Mouse (Mus musculus): ENCODE results near the gene Mvp. TPM values are rescaled to one million over a fixed set of nuclear protein-coding genes. Genes with fewer than 3 reads are reported as not detected.
A peak's percentile ranks its signal among the peaks of the same experiment; 100 is the strongest.

Gene Mvp
- polyA plus RNA-seq, 1 experiment from 2014 or later = 6.8 TPM

DNA sequence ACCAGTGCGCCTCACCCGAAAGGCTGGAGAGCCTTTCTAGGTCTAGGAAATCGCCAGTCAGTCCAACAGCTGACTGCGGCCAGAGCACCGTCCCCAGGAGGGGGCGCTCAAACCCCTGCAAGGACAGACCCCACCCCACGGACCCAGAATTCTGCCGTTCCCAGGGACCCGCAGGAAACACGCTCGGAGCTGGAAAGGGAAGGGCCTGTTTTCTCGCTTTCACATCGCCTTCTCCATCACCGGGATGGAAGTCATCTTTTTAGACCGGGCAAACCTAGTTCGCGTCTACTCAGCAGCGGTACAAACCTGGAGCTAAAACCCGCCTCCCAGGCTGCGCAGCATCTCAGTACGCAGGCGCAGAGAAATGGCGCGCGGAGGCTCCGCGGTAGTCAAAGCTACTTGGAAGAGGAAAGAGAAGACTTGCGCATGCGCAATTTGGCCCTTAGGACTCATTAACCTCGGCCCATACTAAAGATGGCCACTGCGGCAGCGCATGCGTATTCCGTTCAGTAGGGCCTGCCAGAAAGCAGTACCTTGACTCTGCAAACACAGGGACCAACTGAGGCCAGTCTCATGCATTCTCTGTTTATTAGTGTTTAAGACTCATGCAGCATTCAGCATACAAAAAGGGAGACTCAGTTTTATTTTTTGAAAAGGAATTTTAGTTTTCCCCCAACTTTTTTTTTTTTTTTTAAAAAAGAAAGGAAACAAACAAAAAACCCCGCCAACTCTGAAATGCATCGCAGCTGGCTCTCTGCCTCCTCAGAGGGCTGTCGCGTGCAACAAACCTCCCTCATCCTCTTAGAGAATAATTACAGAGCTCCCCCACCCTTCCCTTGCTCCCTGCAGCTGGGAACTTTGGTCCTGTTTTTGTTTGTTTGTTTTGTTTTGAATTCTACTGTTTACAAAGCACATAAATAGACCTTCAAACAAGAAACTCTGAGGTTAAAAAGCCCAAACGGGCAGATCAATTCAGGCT is 2.8 kb upstream of the Mvp start, which contains the start of gene Pagr1a:
Gene Pagr1a, minus strand, starts transcription at position 382 of the 979 bp plus-strand sequence.
- H3K4me3 ChIP-seq = peak within 1 kb of the TSS; percentile 62
- peak within 1 kb of the TSS; percentile 82 for H3K9ac ChIP-seq
- peaks cover 68% of the 10 kb centered on the region for H3K4me1 ChIP-seq
- no peaks in the 10 kb centered on the region for H3K27me3 ChIP-seq
- WGBS = 4% methylated on average over 39 of the region's 39 CpGs
- peak within 1 kb of the TSS; percentile 85 for H3K27ac ChIP-seq
- H3K36me3 ChIP-seq = peaks cover 37% of the 10 kb centered on the region
- H3K4me2 ChIP-seq (replicated peaks) = peak within 1 kb of the TSS; percentile 87
- no peaks in the 10 kb centered on the region for H3K9me3 ChIP-seq (replicated peaks)
- ATAC-seq (ENCODE audit: low FRiP score) = peak; percentile 85

DNA sequence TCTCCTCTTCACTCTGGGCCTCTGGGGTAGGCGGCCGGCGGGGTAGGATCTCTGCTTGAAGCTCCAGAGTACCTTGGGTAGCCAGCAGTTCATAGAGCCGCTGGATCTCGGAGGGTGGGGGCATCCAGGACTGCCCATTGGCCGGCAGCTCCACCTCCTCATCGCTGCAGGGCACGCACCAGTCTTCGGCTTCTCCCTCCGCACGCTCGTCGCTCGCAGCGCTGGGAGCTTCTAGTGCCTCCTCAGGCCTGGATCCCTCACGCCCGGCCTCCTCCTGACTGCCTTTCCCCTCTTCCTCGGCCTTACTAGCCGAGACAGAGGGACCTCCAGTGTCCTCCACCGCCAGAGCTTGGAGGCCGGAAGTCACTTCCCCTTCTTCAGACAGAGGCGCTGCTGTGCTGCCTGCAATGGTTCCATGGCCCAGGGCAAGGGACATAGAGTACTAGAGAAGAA is 2.1 kb upstream of the Mvp start:
- H3K27me3 ChIP-seq = no peaks in the 10 kb centered on the region
- under 1% methylated on average over 22 of the region's 22 CpGs for WGBS
- H3K4me3 ChIP-seq = peak overlapping the region; percentile 62
- peak overlapping the region; percentile 87 for H3K4me2 ChIP-seq (replicated peaks)
- peak overlapping the region; percentile 82 for H3K9ac ChIP-seq
- peak overlapping the region; percentile 85 for H3K27ac ChIP-seq
- H3K9me3 ChIP-seq (replicated peaks) = no peaks in the 10 kb centered on the region
- peaks cover 38% of the 10 kb centered on the region for H3K36me3 ChIP-seq
- ATAC-seq (ENCODE audit: low FRiP score) = peak; percentile 61
- H3K4me1 ChIP-seq = peaks cover 61% of the 10 kb centered on the region

DNA sequence TGATC is 1.9 kb upstream of the Mvp start, which contains the start of gene Pagr1b:
Gene Pagr1b, minus strand, starts transcription at position 4 of the 5 bp plus-strand sequence.
- Histone ChIP-seq H3K9ac (peak within 1 kb of the TSS; percentile 82), H3K27ac (peak within 1 kb of the TSS; percentile 85), H3K27me3 (no peaks in the 10 kb centered on the region), H3K4me1 (peaks cover 59% of the 10 kb centered on the region), H3K9me3 (replicated peaks) (no peaks in the 10 kb centered on the region), H3K4me3 (peak within 1 kb of the TSS; percentile 62), H3K36me3 (peaks cover 38% of the 10 kb centered on the region), H3K4me2 (replicated peaks) (peak within 1 kb of the TSS; percentile 87)
- ATAC-seq (ENCODE audit: low FRiP score) = no peak

DNA sequence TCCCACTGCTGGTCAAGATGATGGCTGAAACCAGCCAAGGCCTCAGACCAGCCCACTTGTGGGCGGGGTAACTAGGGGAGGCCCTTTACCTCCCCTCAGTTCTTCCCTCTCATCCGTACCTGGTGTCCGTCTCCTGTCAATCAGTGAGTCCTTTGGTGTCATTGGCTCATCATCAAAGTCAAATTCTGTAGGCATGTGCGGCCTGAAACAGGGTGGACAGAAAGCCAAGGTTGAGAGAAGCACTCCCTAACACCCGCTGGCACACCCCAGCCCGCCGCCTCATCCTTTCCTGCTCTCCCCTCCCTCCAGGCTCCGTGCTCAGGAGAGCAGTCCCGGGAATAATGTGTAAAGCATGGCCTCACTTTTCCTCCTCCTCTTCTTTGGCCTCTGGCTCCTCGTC is 1.7 kb upstream of the Mvp start:
- Histone ChIP-seq H3K9ac (peak overlapping the region; percentile 82), H3K4me2 (replicated peaks) (peak overlapping the region; percentile 87), H3K36me3 (peaks cover 38% of the 10 kb centered on the region), H3K4me1 (peaks cover 56% of the 10 kb centered on the region), H3K9me3 (replicated peaks) (no peaks in the 10 kb centered on the region), H3K4me3 (peak overlapping the region; percentile 62), H3K27ac (peak overlapping the region; percentile 85), H3K27me3 (no peaks in the 10 kb centered on the region)
- peak; percentile 7; the same call in 1 of the 2 replicates for ATAC-seq (ENCODE audit: low FRiP score)
- 2% methylated on average over 10 of the region's 10 CpGs for WGBS

DNA sequence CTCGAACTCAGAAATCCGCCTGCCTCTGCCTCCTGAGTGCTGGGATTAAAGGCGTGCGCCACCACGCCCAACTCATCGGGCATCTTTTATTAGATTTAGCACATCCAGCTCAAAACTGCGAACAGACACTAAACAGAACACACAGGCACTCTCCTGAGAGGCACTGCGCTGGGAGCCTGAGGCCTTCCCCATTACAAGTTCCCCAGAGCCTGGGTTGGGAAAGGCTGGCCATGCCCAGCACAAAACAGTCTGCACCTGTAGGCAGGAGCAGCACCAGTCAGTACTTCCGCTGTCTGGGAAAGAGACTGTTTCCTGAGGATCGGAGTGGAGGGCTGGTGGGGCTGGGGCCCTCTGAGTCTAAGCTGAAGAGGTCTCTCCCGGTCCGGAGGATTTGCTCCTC is 572 bp upstream of the Mvp start:
- no peaks in the 10 kb centered on the region for H3K27me3 ChIP-seq
- no peak overlapping the region for H3K27ac ChIP-seq
- H3K9ac ChIP-seq = peak overlapping the region; percentile 43; the same call in 1 of the 2 replicates
- peak overlapping the region; percentile 87 for H3K4me2 ChIP-seq (replicated peaks)
- H3K4me3 ChIP-seq = no peak overlapping the region
- ATAC-seq (ENCODE audit: low FRiP score) = no peak
- WGBS = 96% methylated on average over 12 of the region's 12 CpGs
- H3K36me3 ChIP-seq = peaks cover 38% of the 10 kb centered on the region
- peaks cover 46% of the 10 kb centered on the region for H3K4me1 ChIP-seq
- no peaks in the 10 kb centered on the region for H3K9me3 ChIP-seq (replicated peaks)

DNA sequence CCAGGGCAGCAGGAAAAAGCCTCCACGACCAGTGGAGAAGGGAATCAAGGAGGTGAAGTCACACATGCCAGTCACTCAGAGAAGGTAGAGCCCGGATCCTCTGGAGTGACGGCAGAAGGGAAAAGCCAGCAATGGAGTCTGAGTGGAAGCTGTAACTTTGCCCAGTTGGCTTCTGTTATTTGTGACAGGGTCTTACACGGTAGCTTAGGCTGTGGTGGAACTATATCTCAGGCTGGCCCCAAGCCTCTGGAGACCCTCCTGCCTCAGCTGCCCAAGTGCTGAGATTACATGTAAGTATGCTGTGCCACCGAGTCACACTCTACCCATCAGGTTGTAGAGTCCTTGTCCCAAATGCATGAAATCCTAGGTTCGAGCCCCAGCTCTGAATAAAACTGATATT is 1.0 kb downstream of the Mvp start:
- no peaks in the 10 kb centered on the region for H3K27me3 ChIP-seq
- no peak overlapping the region for H3K9ac ChIP-seq
- no peak overlapping the region for H3K4me2 ChIP-seq (replicated peaks)
- H3K9me3 ChIP-seq (replicated peaks) = no peaks in the 10 kb centered on the region
- WGBS = 91% methylated on average over 6 of the region's 6 CpGs
- peaks cover 36% of the 10 kb centered on the region for H3K4me1 ChIP-seq
- ATAC-seq (ENCODE audit: low FRiP score) = no peak
- no peak overlapping the region for H3K27ac ChIP-seq
- no peak overlapping the region for H3K4me3 ChIP-seq
- peaks cover 38% of the 10 kb centered on the region for H3K36me3 ChIP-seq

DNA sequence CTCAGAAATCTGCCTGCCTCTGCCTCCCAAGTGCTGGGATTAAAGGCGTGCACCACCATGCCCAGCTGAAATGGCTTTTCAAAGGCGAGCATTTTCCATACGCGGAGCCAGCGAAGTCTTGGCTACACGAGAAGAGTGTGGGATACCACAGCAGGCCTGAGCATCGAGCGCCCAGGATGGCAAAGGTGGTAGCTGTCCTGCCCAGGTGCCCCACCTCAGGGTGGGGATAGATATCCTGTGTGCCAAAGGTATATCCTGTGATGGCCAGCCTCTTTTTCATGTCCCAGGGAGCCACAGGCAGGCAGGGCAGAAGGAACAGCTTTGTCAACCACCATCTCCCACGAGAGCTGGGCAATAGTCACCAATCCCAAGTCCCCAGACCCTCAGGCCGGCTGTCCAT is 1.6 kb downstream of the Mvp start:
- H3K36me3 ChIP-seq = peaks cover 38% of the 10 kb centered on the region
- no peak for ATAC-seq (ENCODE audit: low FRiP score)
- no peak overlapping the region for H3K27ac ChIP-seq
- no peak overlapping the region for H3K4me2 ChIP-seq (replicated peaks)
- H3K4me1 ChIP-seq = peaks cover 33% of the 10 kb centered on the region
- 93% methylated on average over 10 of the region's 10 CpGs for WGBS
- no peak overlapping the region for H3K4me3 ChIP-seq
- H3K27me3 ChIP-seq = no peaks in the 10 kb centered on the region
- H3K9ac ChIP-seq = no peak overlapping the region
- H3K9me3 ChIP-seq (replicated peaks) = no peaks in the 10 kb centered on the region

DNA sequence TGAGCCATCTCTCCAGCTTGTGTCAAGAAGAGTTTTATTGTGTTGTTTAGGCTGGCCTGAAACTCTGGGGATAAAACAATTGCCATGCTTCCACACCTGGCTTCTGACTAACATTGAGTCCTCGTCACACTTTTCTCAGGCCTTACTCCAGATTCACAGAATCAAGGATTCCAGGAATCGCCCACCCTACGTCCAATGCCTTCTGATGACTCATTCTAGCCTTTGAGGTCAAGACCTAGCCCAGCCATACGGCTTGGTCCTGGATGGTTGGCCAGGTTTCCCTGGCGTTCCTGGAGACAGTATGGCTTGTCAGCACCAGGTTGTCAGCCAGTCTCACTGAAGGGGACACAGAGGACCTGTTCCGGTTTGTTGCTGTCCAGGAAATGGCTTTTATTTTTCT is 2.0 kb downstream of the Mvp start:
- Histone ChIP-seq H3K27me3 (no peaks in the 10 kb centered on the region), H3K4me1 (peaks cover 32% of the 10 kb centered on the region), H3K4me2 (replicated peaks) (no peak overlapping the region), H3K9ac (no peak overlapping the region), H3K9me3 (replicated peaks) (no peaks in the 10 kb centered on the region), H3K36me3 (peaks cover 38% of the 10 kb centered on the region), H3K27ac (no peak overlapping the region), H3K4me3 (no peak overlapping the region)
- 88% methylated on average over 6 of the region's 6 CpGs for WGBS
- no peak for ATAC-seq (ENCODE audit: low FRiP score)

DNA sequence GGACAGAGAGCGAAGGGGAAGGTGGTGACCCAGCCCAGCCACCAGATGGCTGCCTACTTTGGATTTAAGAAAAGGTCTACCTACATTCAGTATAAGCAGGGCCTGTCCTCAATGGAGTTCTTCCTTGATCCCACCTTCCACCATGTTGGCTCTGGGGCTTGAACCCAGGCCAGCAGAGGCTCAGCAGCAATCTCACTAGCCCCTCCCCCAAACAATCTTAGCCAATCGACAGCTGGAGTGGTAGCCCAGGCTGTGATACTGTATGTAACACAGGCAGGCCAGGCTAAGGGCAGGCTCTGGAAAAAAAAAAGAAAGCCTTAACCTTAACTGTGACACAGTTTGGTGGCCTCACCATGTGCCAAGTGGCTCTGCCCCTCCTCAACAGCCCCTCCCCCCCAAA is 2.7 kb downstream of the Mvp start:
- Histone ChIP-seq H3K27me3 (no peaks in the 10 kb centered on the region), H3K9me3 (replicated peaks) (no peaks in the 10 kb centered on the region), H3K4me3 (no peak overlapping the region), H3K9ac (no peak overlapping the region), H3K36me3 (peaks cover 38% of the 10 kb centered on the region), H3K27ac (no peak overlapping the region; the same call in 1 of the 2 replicates), H3K4me1 (peaks cover 32% of the 10 kb centered on the region), H3K4me2 (replicated peaks) (no peak overlapping the region)
- no peak for ATAC-seq (ENCODE audit: low FRiP score)
- WGBS = 75% methylated on average over 2 of the region's 2 CpGs

DNA sequence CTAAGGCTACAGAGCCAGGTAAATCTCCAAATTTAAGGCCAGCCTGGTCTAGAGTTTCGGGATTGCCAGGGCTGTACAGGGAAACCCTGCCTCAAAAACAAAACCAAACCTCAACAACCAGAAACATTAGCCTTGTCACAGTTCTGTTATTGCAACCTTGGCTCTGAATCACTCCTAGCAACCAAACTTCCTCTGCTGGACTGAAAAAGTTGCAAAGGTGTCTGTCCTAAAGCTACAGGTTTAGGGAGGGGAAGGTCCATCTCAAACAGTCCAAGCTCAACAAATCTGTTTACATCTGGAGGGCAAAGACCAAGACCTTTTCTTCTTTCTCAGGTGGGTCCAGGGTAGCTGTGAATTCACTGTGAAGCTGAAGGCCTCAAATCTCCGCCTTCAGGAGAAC is 3.4 kb downstream of the Mvp start:
- ATAC-seq (ENCODE audit: low FRiP score) = no peak
- peaks cover 38% of the 10 kb centered on the region for H3K36me3 ChIP-seq
- no peak overlapping the region for H3K27ac ChIP-seq
- no peak overlapping the region for H3K9ac ChIP-seq
- no peaks in the 10 kb centered on the region for H3K27me3 ChIP-seq
- WGBS = 96% methylated on average over 2 of the region's 2 CpGs
- no peak overlapping the region for H3K4me3 ChIP-seq
- H3K4me1 ChIP-seq = peaks cover 31% of the 10 kb centered on the region
- no peak overlapping the region for H3K4me2 ChIP-seq (replicated peaks)
- H3K9me3 ChIP-seq (replicated peaks) = no peaks in the 10 kb centered on the region

DNA sequence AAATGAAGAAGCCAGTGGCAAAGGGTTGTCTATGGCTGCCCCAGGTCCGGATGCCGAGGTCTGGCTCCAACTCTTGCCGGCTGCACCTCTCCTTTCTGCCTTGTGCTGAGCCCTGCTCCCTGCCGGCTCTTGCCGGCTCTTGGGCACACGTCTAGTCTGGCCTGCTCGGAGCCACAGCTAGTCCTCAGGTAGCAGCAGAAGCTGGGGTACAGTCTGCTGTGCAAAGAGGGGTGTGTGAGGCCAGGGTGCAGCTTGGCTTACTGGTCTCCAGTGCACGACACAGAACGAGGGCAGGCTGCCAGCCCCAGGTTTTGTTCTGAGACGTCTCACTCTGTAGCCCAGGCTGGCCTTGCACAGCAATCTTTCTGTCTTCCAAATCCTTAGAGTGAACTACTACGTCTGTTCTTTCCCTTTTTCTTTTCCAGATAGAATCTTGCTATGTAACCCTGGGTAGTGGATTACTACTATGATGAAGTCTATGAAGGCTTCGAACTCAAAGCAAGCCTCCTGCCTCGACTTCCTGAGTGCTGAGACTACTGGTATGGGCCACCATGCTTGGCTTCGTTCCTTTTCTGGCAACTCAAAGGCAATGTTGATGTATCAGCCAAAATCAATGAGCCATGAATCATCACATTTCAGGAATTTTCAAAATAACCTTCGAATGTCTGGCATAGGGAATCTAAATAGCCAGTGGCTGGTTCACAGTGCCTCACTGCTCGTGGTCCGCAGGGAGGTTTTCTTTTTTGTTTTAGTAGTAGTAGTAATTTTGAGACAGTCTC is 4.9 kb downstream of the Mvp start:
- no peaks in the 10 kb centered on the region for H3K27me3 ChIP-seq
- no peak overlapping the region for H3K4me2 ChIP-seq (replicated peaks)
- 84% methylated on average over 17 of the region's 17 CpGs for WGBS
- no peak for ATAC-seq (ENCODE audit: low FRiP score)
- H3K9ac ChIP-seq = no peak overlapping the region
- peak overlapping the region; percentile 71; the same call in 1 of the 2 replicates for H3K27ac ChIP-seq
- H3K36me3 ChIP-seq = peaks cover 27% of the 10 kb centered on the region
- H3K4me3 ChIP-seq = no peak overlapping the region
- H3K4me1 ChIP-seq = peaks cover 15% of the 10 kb centered on the region
- no peaks in the 10 kb centered on the region for H3K9me3 ChIP-seq (replicated peaks)

DNA sequence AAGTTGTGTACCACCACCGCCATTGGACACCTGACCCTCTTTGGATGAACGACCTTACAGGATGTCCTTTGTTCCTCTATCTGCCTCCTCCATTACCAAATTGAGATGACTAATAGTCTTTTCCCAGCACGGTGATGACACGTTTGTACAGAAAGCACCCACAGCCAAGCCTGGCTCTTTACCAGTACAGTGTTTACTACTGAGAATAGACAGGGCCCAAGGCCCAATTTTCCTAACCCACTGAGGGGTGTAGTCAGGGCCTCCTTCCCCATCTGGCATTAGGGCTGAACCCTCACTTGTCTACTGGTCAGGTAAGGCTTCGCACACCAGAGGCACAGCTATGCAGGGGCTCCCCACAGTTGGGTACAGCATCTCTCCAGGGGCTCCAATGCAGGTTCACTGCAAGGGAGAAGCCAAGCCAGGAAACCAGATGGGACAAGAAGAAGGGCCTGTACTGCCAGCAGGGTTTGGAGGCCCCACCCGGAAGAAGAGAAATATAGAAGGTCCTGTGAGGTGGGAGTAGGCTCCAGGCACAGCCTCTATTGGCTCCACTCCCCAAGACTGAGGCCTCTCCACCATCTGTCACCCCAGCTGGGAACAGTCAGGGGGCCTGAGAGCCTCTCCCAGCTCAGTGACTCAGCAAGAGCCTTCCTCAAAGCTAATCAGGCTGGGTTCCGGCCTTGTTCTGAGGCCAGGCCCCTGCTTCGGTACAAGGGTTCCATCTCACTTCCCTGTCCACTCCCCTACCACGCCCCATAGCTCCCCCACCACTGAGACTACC is 6.0 kb downstream of the Mvp start:
- H3K4me3 ChIP-seq = no peak overlapping the region
- peak; percentile 57 for ATAC-seq (ENCODE audit: low FRiP score)
- H3K36me3 ChIP-seq = peaks cover 17% of the 10 kb centered on the region
- no peaks in the 10 kb centered on the region for H3K27me3 ChIP-seq
- H3K4me2 ChIP-seq (replicated peaks) = no peak overlapping the region
- no peak overlapping the region for H3K9ac ChIP-seq
- no peaks in the 10 kb centered on the region for H3K9me3 ChIP-seq (replicated peaks)
- WGBS = 66% methylated on average over 9 of the region's 9 CpGs
- peaks cover 10% of the 10 kb centered on the region for H3K4me1 ChIP-seq
- H3K27ac ChIP-seq = peak overlapping the region; percentile 71

Data from hindbrain, embryonic 12.5 days (tissue).